Mouse (Mus musculus) liver, embryonic 18 days (tissue): Measurements from ENCODE around the gene Ndufa7. TPM values are rescaled to one million over a fixed set of nuclear protein-coding genes. Genes with fewer than 3 reads are reported as not detected.

Source experiments
- polyA plus RNA-seq: library from polyadenylated mRNA; depleted of rRNA; stranded (reverse); fragments of >200 nt; gene quantifications from 2 replicates; pipeline ENCODE4 v1.2.3, GENCODE M21; 2012; rRNA removed

Ndufa7 gene
- polyA plus RNA-seq: 189 and 197 TPM in 2 replicates

GRCm38 (mm10) chr17:33824084-33824996 is at the start of gene Ndufa7, which contains the start of gene Rps28:
TSS of gene Ndufa7 (plus strand) at chr17:33824572.
TSS of gene Rps28 (minus strand) at chr17:33824562.

GRCm38 (mm10) chr17:33781124-33781977 is 43.0 kb upstream of the Ndufa7 start, which contains the start of gene Angptl4:
TSS of gene Angptl4 (minus strand) at chr17:33781830.

GRCm38 (mm10) chr17:33810334-33811141 is 13.8 kb upstream of the Ndufa7 start, which contains the start of gene Kank3:
TSS of gene Kank3 (plus strand) at chr17:33810519.

GRCm38 (mm10) chr17:33842966-33843795 is 18.8 kb downstream of the Ndufa7 start, which contains the start of gene Cd320:
TSS of gene Cd320 (plus strand) at chr17:33843091.

GRCm38 (mm10) chr17:33873537-33873936 is 49.2 kb downstream of the Ndufa7 start, which contains the start of gene Gm7029:
TSS of gene Gm7029 (plus strand) at chr17:33873837.

Other genes with a start within 250 kb of the Ndufa7 start
- 17.1 and 22.0 TPM in 2 replicates for gene Zfp414, start 195.5 kb upstream of the Ndufa7 start, polyA plus RNA-seq
- 7.5 and 12.1 TPM in 2 replicates for gene Pram1, start 186.5 kb upstream of the Ndufa7 start, polyA plus RNA-seq
- 86.0 and 104 TPM in 2 replicates for gene Hnrnpm, start 137.7 kb upstream of the Ndufa7 start, polyA plus RNA-seq
- gene March2, start 105.9 kb upstream of the Ndufa7 start, polyA plus RNA-seq: 124 and 134 TPM in 2 replicates
- gene Rab11b, start 64.0 kb upstream of the Ndufa7 start, polyA plus RNA-seq: 86.1 and 92.3 TPM in 2 replicates
- gene Angptl4, start 42.7 kb upstream of the Ndufa7 start, polyA plus RNA-seq: 51.8 and 56.4 TPM in 2 replicates
- gene Kank3, start 14.1 kb upstream of the Ndufa7 start, polyA plus RNA-seq: 15.8 and 17.2 TPM in 2 replicates
- 624 and 816 TPM in 2 replicates for gene Rps28, start within 50 bp of the Ndufa7 start, polyA plus RNA-seq
- 8.3 and 9.0 TPM in 2 replicates for gene Cd320, start 18.5 kb downstream of the Ndufa7 start, polyA plus RNA-seq
- gene Gm7029, start 49.3 kb downstream of the Ndufa7 start, polyA plus RNA-seq: not detected in 2 replicates
- 19.2 and 21.8 TPM in 2 replicates for gene Kifc1, start 66.1 kb downstream of the Ndufa7 start, polyA plus RNA-seq
- 0.63 and 0.78 TPM in 2 replicates for gene Platr17, start 80.6 kb downstream of the Ndufa7 start, polyA plus RNA-seq
- 17.5 and 19.5 TPM in 2 replicates for gene Daxx, start 84.8 kb downstream of the Ndufa7 start, polyA plus RNA-seq
- 19.7 and 21.7 TPM in 2 replicates for gene Tapbp, start 91.3 kb downstream of the Ndufa7 start, polyA plus RNA-seq
- 11.4 and 11.9 TPM in 2 replicates for gene Zbtb22, start 91.3 kb downstream of the Ndufa7 start, polyA plus RNA-seq
- gene Rgl2, start 105.0 kb downstream of the Ndufa7 start, polyA plus RNA-seq: 21.4 and 28.9 TPM in 2 replicates
- gene Pfdn6, start 115.8 kb downstream of the Ndufa7 start, polyA plus RNA-seq: 45.7 and 46.0 TPM in 2 replicates
- 11.8 and 12.7 TPM in 2 replicates for gene Wdr46, start 116.1 kb downstream of the Ndufa7 start, polyA plus RNA-seq
- gene B3galt4, start 126.9 kb downstream of the Ndufa7 start, polyA plus RNA-seq: 1.4 and 1.9 TPM in 2 replicates
- 15.0 and 17.0 TPM in 2 replicates for gene Vps52, start 131.2 kb downstream of the Ndufa7 start, polyA plus RNA-seq
- 1,178 and 1,295 TPM in 2 replicates for gene Rps18, start 131.4 kb downstream of the Ndufa7 start, polyA plus RNA-seq
- 340 and 427 TPM in 2 replicates for gene H2-K1, start 175.8 kb downstream of the Ndufa7 start, polyA plus RNA-seq
- gene Ring1, start 200.1 kb downstream of the Ndufa7 start, polyA plus RNA-seq: 12.5 and 18.5 TPM in 2 replicates
- 51.8 and 62.7 TPM in 2 replicates for gene H2-Ke6, start 203.5 kb downstream of the Ndufa7 start, polyA plus RNA-seq
- gene Slc39a7, start 207.1 kb downstream of the Ndufa7 start, polyA plus RNA-seq: 42.7 and 48.3 TPM in 2 replicates
- gene Rxrb, start 207.2 kb downstream of the Ndufa7 start, polyA plus RNA-seq: 18.5 and 21.0 TPM in 2 replicates
- 0.48 and 0.67 TPM in 2 replicates for gene Col11a2, start 214.9 kb downstream of the Ndufa7 start, polyA plus RNA-seq